Mouse (Mus musculus): ENCODE results near the gene Slc41a2. TPM values are rescaled to one million over a fixed set of nuclear protein-coding genes. Genes with fewer than 3 reads are reported as not detected.

The Slc41a2 gene
- polyA plus RNA-seq, 1 experiment from 2014 or later = 0.81 TPM

DNA sequence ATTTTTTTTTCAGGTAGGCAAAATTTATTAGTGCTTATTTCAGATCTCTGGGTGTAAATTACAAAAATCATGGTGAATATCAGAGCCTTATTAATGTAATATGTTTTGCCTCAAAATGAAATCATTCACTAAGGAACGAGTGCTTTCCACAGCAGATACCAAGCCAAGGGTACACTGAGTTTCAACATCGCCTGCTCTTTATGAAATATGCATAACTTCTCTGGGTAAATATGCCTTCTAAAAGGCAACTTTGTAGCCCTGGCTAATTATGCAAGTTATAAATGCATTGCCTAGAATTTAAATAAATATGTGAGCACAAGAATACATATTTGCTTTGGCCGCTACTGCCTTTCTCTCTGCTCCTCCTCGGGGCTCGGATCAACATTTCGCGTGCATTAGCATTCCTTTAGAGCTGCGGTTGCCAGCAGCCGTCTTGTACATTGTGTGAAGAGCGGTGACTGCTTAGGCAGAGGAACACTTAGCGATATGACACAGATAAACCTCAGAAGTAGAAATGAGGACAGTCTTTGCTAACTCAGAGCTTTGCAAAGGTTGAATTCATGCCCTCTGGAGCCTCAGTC lies 95.5 kb downstream of the Slc41a2 start:
- DNase-seq (ENCODE audit: low spot score) (no peak), ATAC-seq (replicated peaks; ENCODE audit: insufficient number of reproducible peaks, low FRiP score, low TSS enrichment, low read depth) (no peak)
- H3K4me2 ChIP-seq (ENCODE audit: low read depth, low read length) = no peak overlapping the region
- no peak overlapping the region for H3K4me3 ChIP-seq (ENCODE audit: low read depth, low read length)
- no peaks in the 10 kb centered on the region for H3K36me3 ChIP-seq (replicated peaks; ENCODE audit: control insufficient read depth, insufficient read depth, low read depth, low read length)
- no peaks in the 10 kb centered on the region for H3K4me1 ChIP-seq (ENCODE audit: control insufficient read depth, insufficient read depth, low read length)
- no peaks in the 10 kb centered on the region for H3K9me3 ChIP-seq (replicated peaks; ENCODE audit: control insufficient read depth, low read length)
- no peak overlapping the region for H3K9ac ChIP-seq (replicated peaks; ENCODE audit: low read length)
- 65% methylated on average over 11 of the region's 11 CpGs for WGBS
- no peaks in the 10 kb centered on the region for H3K27me3 ChIP-seq (ENCODE audit: control insufficient read depth, insufficient read depth, low read length)
- no peak overlapping the region for H3K27ac ChIP-seq (replicated peaks; ENCODE audit: low read depth, low read length)

DNA sequence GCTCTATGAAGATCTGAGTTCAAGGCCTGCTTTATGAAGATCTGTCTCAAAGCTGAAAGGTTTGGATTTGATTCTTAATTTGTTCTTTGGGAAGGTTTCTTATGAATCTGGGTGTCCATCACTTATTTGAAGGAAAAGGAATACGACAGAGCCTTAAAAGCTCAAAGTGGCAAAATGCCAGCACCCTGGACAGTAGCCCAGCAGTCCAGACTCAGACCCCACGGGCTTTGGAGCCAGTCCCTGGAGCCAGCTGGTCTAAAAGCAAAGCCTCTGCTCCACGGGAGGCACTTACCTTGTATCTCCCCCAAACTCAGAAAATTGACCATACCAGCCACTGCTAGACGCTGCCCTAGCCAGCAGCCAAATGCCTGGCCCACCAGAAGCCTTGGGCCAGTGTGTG lies 103.3 kb downstream of the Slc41a2 start:
- Histone ChIP-seq H3K4me2 (ENCODE audit: low read depth, low read length) (no peak overlapping the region), H3K4me1 (ENCODE audit: control insufficient read depth, insufficient read depth, low read length) (no peaks in the 10 kb centered on the region), H3K27me3 (ENCODE audit: control insufficient read depth, insufficient read depth, low read length) (no peaks in the 10 kb centered on the region), H3K9me3 (replicated peaks; ENCODE audit: control insufficient read depth, low read length) (no peaks in the 10 kb centered on the region), H3K4me3 (ENCODE audit: low read depth, low read length) (no peak overlapping the region), H3K36me3 (replicated peaks; ENCODE audit: control insufficient read depth, insufficient read depth, low read depth, low read length) (no peaks in the 10 kb centered on the region), H3K9ac (replicated peaks; ENCODE audit: low read length) (no peak overlapping the region), H3K27ac (replicated peaks; ENCODE audit: low read depth, low read length) (no peak overlapping the region)
- no peak for DNase-seq (ENCODE audit: low spot score)
- ATAC-seq (replicated peaks; ENCODE audit: insufficient number of reproducible peaks, low FRiP score, low TSS enrichment, low read depth) = no peak
- WGBS = 67% methylated on average over 4 of the region's 4 CpGs

DNA sequence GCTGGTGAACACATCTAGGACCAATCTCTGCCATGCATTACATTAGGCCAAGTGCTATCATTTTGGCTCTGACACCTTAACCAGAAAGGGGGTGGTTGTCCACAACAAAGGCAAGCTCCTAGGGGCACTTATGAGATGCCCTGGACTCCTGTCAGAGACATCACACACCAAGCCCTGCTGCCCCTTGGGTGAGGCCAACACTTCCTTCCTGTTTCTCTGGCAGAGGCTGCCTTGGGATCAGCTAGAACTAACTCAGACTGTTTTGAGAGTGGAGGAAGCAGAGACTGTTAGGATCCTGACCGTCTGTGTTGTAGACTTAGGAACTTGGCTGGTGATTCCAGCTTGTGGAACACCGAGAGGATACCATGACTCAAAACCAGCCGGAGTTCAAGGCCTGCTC lies 103.7 kb downstream of the Slc41a2 start:
- ATAC-seq (replicated peaks; ENCODE audit: insufficient number of reproducible peaks, low FRiP score, low TSS enrichment, low read depth) (no peak), DNase-seq (ENCODE audit: low spot score) (no peak)
- no peak overlapping the region for H3K4me2 ChIP-seq (ENCODE audit: low read depth, low read length)
- H3K4me1 ChIP-seq (ENCODE audit: control insufficient read depth, insufficient read depth, low read length) = no peaks in the 10 kb centered on the region
- no peak overlapping the region for H3K27ac ChIP-seq (replicated peaks; ENCODE audit: low read depth, low read length)
- no peaks in the 10 kb centered on the region for H3K36me3 ChIP-seq (replicated peaks; ENCODE audit: control insufficient read depth, insufficient read depth, low read depth, low read length)
- H3K4me3 ChIP-seq (ENCODE audit: low read depth, low read length) = no peak overlapping the region
- no peak overlapping the region for H3K9ac ChIP-seq (replicated peaks; ENCODE audit: low read length)
- no peaks in the 10 kb centered on the region for H3K9me3 ChIP-seq (replicated peaks; ENCODE audit: control insufficient read depth, low read length)
- no peaks in the 10 kb centered on the region for H3K27me3 ChIP-seq (ENCODE audit: control insufficient read depth, insufficient read depth, low read length)
- WGBS = 80% methylated on average over 3 of the region's 3 CpGs

DNA sequence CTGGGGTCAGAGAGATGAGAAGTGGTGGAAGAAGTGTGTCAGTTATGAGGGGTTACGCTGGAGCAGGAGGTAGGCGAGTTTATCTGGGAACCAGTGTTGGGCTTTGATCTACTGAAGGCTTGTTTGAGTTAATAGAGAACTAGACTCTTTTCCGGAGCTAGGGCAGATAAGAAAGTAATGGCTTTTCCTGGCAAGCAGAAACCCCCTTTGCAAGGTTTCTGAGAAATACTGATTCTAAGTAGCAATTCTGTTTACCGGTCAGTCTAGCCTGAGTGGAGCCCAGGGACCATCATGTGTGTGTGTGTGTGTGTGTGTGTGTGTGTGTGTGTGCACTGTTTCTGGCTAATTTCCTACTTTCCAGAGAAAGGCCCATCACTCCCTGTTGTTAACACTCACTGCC lies 109.1 kb downstream of the Slc41a2 start:
- Histone ChIP-seq H3K4me3 (ENCODE audit: low read depth, low read length) (no peak overlapping the region), H3K9me3 (replicated peaks; ENCODE audit: control insufficient read depth, low read length) (no peaks in the 10 kb centered on the region), H3K4me2 (ENCODE audit: low read depth, low read length) (no peak overlapping the region), H3K27ac (replicated peaks; ENCODE audit: low read depth, low read length) (no peak overlapping the region), H3K9ac (replicated peaks; ENCODE audit: low read length) (no peak overlapping the region), H3K27me3 (ENCODE audit: control insufficient read depth, insufficient read depth, low read length) (no peaks in the 10 kb centered on the region), H3K4me1 (ENCODE audit: control insufficient read depth, insufficient read depth, low read length) (no peaks in the 10 kb centered on the region), H3K36me3 (replicated peaks; ENCODE audit: control insufficient read depth, insufficient read depth, low read depth, low read length) (no peaks in the 10 kb centered on the region)
- no peak for ATAC-seq (replicated peaks; ENCODE audit: insufficient number of reproducible peaks, low FRiP score, low TSS enrichment, low read depth)
- no peak for DNase-seq (ENCODE audit: low spot score)
- 89% methylated on average over 4 of the region's 4 CpGs for WGBS

DNA sequence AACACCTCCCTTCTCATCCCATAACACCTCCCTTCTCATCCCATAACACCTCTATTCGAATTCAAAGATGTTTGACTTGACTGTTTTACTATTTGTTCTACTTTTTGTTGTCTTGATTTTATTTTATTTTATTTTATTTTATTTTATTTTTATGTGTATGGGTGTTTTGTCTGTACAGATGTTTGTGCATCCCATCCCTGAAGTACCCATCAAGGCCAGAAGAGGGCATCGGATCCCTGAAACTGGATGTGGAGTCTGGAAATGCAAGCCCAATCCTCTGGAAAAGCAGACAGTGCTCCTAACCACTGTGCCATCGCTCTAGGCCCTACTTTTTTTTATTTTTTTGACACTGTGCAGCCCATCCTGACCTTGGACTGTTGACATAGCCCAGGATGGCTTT lies 112.7 kb downstream of the Slc41a2 start:
- H3K27me3 ChIP-seq (ENCODE audit: control insufficient read depth, insufficient read depth, low read length) = no peaks in the 10 kb centered on the region
- DNase-seq (ENCODE audit: low spot score) = peak; percentile 64
- WGBS = 36% methylated on average over 3 of the region's 3 CpGs
- no peaks in the 10 kb centered on the region for H3K4me1 ChIP-seq (ENCODE audit: control insufficient read depth, insufficient read depth, low read length)
- no peaks in the 10 kb centered on the region for H3K9me3 ChIP-seq (replicated peaks; ENCODE audit: control insufficient read depth, low read length)
- ATAC-seq (replicated peaks; ENCODE audit: insufficient number of reproducible peaks, low FRiP score, low TSS enrichment, low read depth) = no peak
- no peaks in the 10 kb centered on the region for H3K36me3 ChIP-seq (replicated peaks; ENCODE audit: control insufficient read depth, insufficient read depth, low read depth, low read length)
- H3K4me3 ChIP-seq (ENCODE audit: low read depth, low read length) = no peak overlapping the region
- no peak overlapping the region for H3K4me2 ChIP-seq (ENCODE audit: low read depth, low read length)
- no peak overlapping the region for H3K9ac ChIP-seq (replicated peaks; ENCODE audit: low read length)
- H3K27ac ChIP-seq (replicated peaks; ENCODE audit: low read depth, low read length) = no peak overlapping the region

GRCm38 (mm10) chr10:83220847-83221246 lies 116.8 kb downstream of the Slc41a2 start:
- WGBS = 85% methylated on average over 3 of the region's 3 CpGs
- ATAC-seq (replicated peaks; ENCODE audit: insufficient number of reproducible peaks, low FRiP score, low TSS enrichment, low read depth) (no peak), DNase-seq (ENCODE audit: low spot score) (no peak)
- no peak overlapping the region for H3K4me2 ChIP-seq (ENCODE audit: low read depth, low read length)
- H3K4me1 ChIP-seq (ENCODE audit: control insufficient read depth, insufficient read depth, low read length) = no peaks in the 10 kb centered on the region
- H3K27me3 ChIP-seq (ENCODE audit: control insufficient read depth, insufficient read depth, low read length) = no peaks in the 10 kb centered on the region
- no peak overlapping the region for H3K4me3 ChIP-seq (ENCODE audit: low read depth, low read length)
- H3K9ac ChIP-seq (replicated peaks; ENCODE audit: low read length) = no peak overlapping the region
- H3K36me3 ChIP-seq (replicated peaks; ENCODE audit: control insufficient read depth, insufficient read depth, low read depth, low read length) = no peaks in the 10 kb centered on the region
- no peak overlapping the region for H3K27ac ChIP-seq (replicated peaks; ENCODE audit: low read depth, low read length)
- H3K9me3 ChIP-seq (replicated peaks; ENCODE audit: control insufficient read depth, low read length) = no peaks in the 10 kb centered on the region

- H3K9me3 ChIP-seq (replicated peaks; ENCODE audit: control insufficient read depth, low read length) = no peaks in the 10 kb centered on the region
- no peak overlapping the region for H3K27ac ChIP-seq (replicated peaks; ENCODE audit: low read depth, low read length)
- no peak overlapping the region for H3K4me2 ChIP-seq (ENCODE audit: low read depth, low read length)
- H3K36me3 ChIP-seq (replicated peaks; ENCODE audit: control insufficient read depth, insufficient read depth, low read depth, low read length) = no peaks in the 10 kb centered on the region
- no peaks in the 10 kb centered on the region for H3K4me1 ChIP-seq (ENCODE audit: control insufficient read depth, insufficient read depth, low read length)
- 82% methylated on average over 10 of the region's 10 CpGs for WGBS
- DNase-seq (ENCODE audit: low spot score) (no peak), ATAC-seq (replicated peaks; ENCODE audit: insufficient number of reproducible peaks, low FRiP score, low TSS enrichment, low read depth) (no peak)
- H3K4me3 ChIP-seq (ENCODE audit: low read depth, low read length) = no peak overlapping the region
- H3K27me3 ChIP-seq (ENCODE audit: control insufficient read depth, insufficient read depth, low read length) = no peaks in the 10 kb centered on the region
- H3K9ac ChIP-seq (replicated peaks; ENCODE audit: low read length) = no peak overlapping the region
Observed at GRCm38 (mm10) chr10:83220217-83220616, 117.5 kb downstream of the Slc41a2 start.

- H3K4me1 ChIP-seq (ENCODE audit: control insufficient read depth, insufficient read depth, low read length) = no peaks in the 10 kb centered on the region
- no peak overlapping the region for H3K9ac ChIP-seq (replicated peaks; ENCODE audit: low read length)
- H3K9me3 ChIP-seq (replicated peaks; ENCODE audit: control insufficient read depth, low read length) = no peaks in the 10 kb centered on the region
- ATAC-seq (replicated peaks; ENCODE audit: insufficient number of reproducible peaks, low FRiP score, low TSS enrichment, low read depth) (0 out of 2 replicates have a peak, but pooled peaks have one; percentile 48), DNase-seq (ENCODE audit: low spot score) (peak; percentile 77)
- no peaks in the 10 kb centered on the region for H3K27me3 ChIP-seq (ENCODE audit: control insufficient read depth, insufficient read depth, low read length)
- WGBS = 25% methylated on average over 12 of the region's 12 CpGs
- H3K36me3 ChIP-seq (replicated peaks; ENCODE audit: control insufficient read depth, insufficient read depth, low read depth, low read length) = no peaks in the 10 kb centered on the region
- no peak overlapping the region for H3K4me3 ChIP-seq (ENCODE audit: low read depth, low read length)
- no peak overlapping the region for H3K4me2 ChIP-seq (ENCODE audit: low read depth, low read length)
- no peak overlapping the region for H3K27ac ChIP-seq (replicated peaks; ENCODE audit: low read depth, low read length)
Observed at GRCm38 (mm10) chr10:83219729-83220128, 118.0 kb downstream of the Slc41a2 start.
